Mouse (Mus musculus): Measurements from ENCODE around the gene Mtch2. TPM values are rescaled to one million over a fixed set of nuclear protein-coding genes. Genes with fewer than 3 reads are reported as not detected.

Gene Mtch2
- total and polyA plus RNA-seq, 2 experiments, result 103 to 186 TPM

- no peak overlapping the region for H3K9ac ChIP-seq (ENCODE audit: low read depth, low read length)
- TF ChIP-seq CTCF (IDR thresholded peaks at IDR 0.05; ENCODE audit: low read depth, low read length) (no peak), POLR2A (IDR thresholded peaks at IDR 0.05; ENCODE audit: extremely low read depth, insufficient read depth, low read length) (no peak)
- peaks cover 68% of the 10 kb centered on the region for H3K36me3 ChIP-seq (ENCODE audit: control insufficient read depth, insufficient read depth, low read length)
- no peaks in the 10 kb centered on the region for H3K79me2 ChIP-seq (ENCODE audit: control insufficient read depth, insufficient read depth, low read length)
- no peaks in the 10 kb centered on the region for H3K4me1 ChIP-seq (ENCODE audit: control insufficient read depth, insufficient read depth, low read length)
- no peak overlapping the region for H3K4me3 ChIP-seq (ENCODE audit: insufficient read depth, low read depth, low read length)
- DNase-seq (ENCODE audit: extremely low read depth, low read depth, low spot score), result no peak
- no peaks in the 10 kb centered on the region for H3K27me3 ChIP-seq (ENCODE audit: control insufficient read depth, insufficient read depth, low read length)
- no peak overlapping the region for H3K27ac ChIP-seq (replicated peaks; ENCODE audit: insufficient read depth, low read depth, low read length)
Measured at GRCm38 (mm10) chr2:90864184-90864583, 17.2 kb downstream of the Mtch2 start.

- Histone ChIP-seq H3K36me3 (ENCODE audit: control insufficient read depth, insufficient read depth, low read length) (peaks cover 46% of the 10 kb centered on the region), H3K4me3 (ENCODE audit: insufficient read depth, low read depth, low read length) (no peak overlapping the region), H3K79me2 (ENCODE audit: control insufficient read depth, insufficient read depth, low read length) (no peaks in the 10 kb centered on the region), H3K27ac (replicated peaks; ENCODE audit: insufficient read depth, low read depth, low read length) (no peak overlapping the region), H3K27me3 (ENCODE audit: control insufficient read depth, insufficient read depth, low read length) (no peaks in the 10 kb centered on the region), H3K9ac (ENCODE audit: low read depth, low read length) (no peak overlapping the region), H3K4me1 (ENCODE audit: control insufficient read depth, insufficient read depth, low read length) (no peaks in the 10 kb centered on the region)
- peak; percentile 48 for DNase-seq (ENCODE audit: extremely low read depth, low read depth, low spot score)
- WGBS, result 16% methylated on average over 3 of the region's 3 CpGs
- TF ChIP-seq CTCF (IDR thresholded peaks at IDR 0.05; ENCODE audit: low read depth, low read length), result peak; percentile 95
- TF ChIP-seq POLR2A (IDR thresholded peaks at IDR 0.05; ENCODE audit: extremely low read depth, insufficient read depth, low read length), result no peak
Measured at GRCm38 (mm10) chr2:90866524-90866923, 19.6 kb downstream of the Mtch2 start.

- Histone ChIP-seq H3K79me2 (ENCODE audit: control insufficient read depth, insufficient read depth, low read length) (no peaks in the 10 kb centered on the region), H3K4me1 (ENCODE audit: control insufficient read depth, insufficient read depth, low read length) (no peaks in the 10 kb centered on the region), H3K36me3 (ENCODE audit: control insufficient read depth, insufficient read depth, low read length) (peaks cover 20% of the 10 kb centered on the region), H3K9ac (ENCODE audit: low read depth, low read length) (no peak overlapping the region), H3K4me3 (ENCODE audit: insufficient read depth, low read depth, low read length) (no peak overlapping the region), H3K27ac (replicated peaks; ENCODE audit: insufficient read depth, low read depth, low read length) (no peak overlapping the region), H3K27me3 (ENCODE audit: control insufficient read depth, insufficient read depth, low read length) (no peaks in the 10 kb centered on the region)
- no peak for DNase-seq (ENCODE audit: extremely low read depth, low read depth, low spot score)
- WGBS, result 44% methylated on average over 4 of the region's 4 CpGs
- TF ChIP-seq CTCF (IDR thresholded peaks at IDR 0.05; ENCODE audit: low read depth, low read length) (no peak), POLR2A (IDR thresholded peaks at IDR 0.05; ENCODE audit: extremely low read depth, insufficient read depth, low read length) (no peak)
Measured at GRCm38 (mm10) chr2:90870136-90870601, 23.2 kb downstream of the Mtch2 start.

GRCm38 (mm10) chr2:90871180-90871961, 24.4 kb downstream of the Mtch2 start:
- TF ChIP-seq CTCF (IDR thresholded peaks at IDR 0.05; ENCODE audit: low read depth, low read length) (no peak), POLR2A (IDR thresholded peaks at IDR 0.05; ENCODE audit: extremely low read depth, insufficient read depth, low read length) (no peak)
- Histone ChIP-seq H3K36me3 (ENCODE audit: control insufficient read depth, insufficient read depth, low read length) (peaks cover 12% of the 10 kb centered on the region), H3K4me3 (ENCODE audit: insufficient read depth, low read depth, low read length) (no peak overlapping the region), H3K9ac (ENCODE audit: low read depth, low read length) (no peak overlapping the region), H3K79me2 (ENCODE audit: control insufficient read depth, insufficient read depth, low read length) (no peaks in the 10 kb centered on the region), H3K27me3 (ENCODE audit: control insufficient read depth, insufficient read depth, low read length) (no peaks in the 10 kb centered on the region), H3K4me1 (ENCODE audit: control insufficient read depth, insufficient read depth, low read length) (no peaks in the 10 kb centered on the region), H3K27ac (replicated peaks; ENCODE audit: insufficient read depth, low read depth, low read length) (no peak overlapping the region)
- WGBS, result 75% methylated on average over 8 of the region's 8 CpGs
- no peak for DNase-seq (ENCODE audit: extremely low read depth, low read depth, low spot score)

- no peaks in the 10 kb centered on the region for H3K4me1 ChIP-seq (ENCODE audit: control insufficient read depth, insufficient read depth, low read length)
- no peak for TF ChIP-seq CTCF (IDR thresholded peaks at IDR 0.05; ENCODE audit: low read depth, low read length)
- no peak for TF ChIP-seq POLR2A (IDR thresholded peaks at IDR 0.05; ENCODE audit: extremely low read depth, insufficient read depth, low read length)
- no peaks in the 10 kb centered on the region for H3K27me3 ChIP-seq (ENCODE audit: control insufficient read depth, insufficient read depth, low read length)
- peak; percentile 54 for DNase-seq (ENCODE audit: extremely low read depth, low read depth, low spot score)
- H3K9ac ChIP-seq (ENCODE audit: low read depth, low read length), result no peak overlapping the region
- no peak overlapping the region for H3K4me3 ChIP-seq (ENCODE audit: insufficient read depth, low read depth, low read length)
- no peaks in the 10 kb centered on the region for H3K79me2 ChIP-seq (ENCODE audit: control insufficient read depth, insufficient read depth, low read length)
- 88% methylated on average over 1 of the region's 1 CpGs for WGBS
- H3K36me3 ChIP-seq (ENCODE audit: control insufficient read depth, insufficient read depth, low read length), result no peaks in the 10 kb centered on the region
- H3K27ac ChIP-seq (replicated peaks; ENCODE audit: insufficient read depth, low read depth, low read length), result no peak overlapping the region
Measured at GRCm38 (mm10) chr2:90874025-90874424, 27.1 kb downstream of the Mtch2 start.

GRCm38 (mm10) chr2:90875239-90875638, 28.3 kb downstream of the Mtch2 start:
- Histone ChIP-seq H3K9ac (ENCODE audit: low read depth, low read length) (no peak overlapping the region), H3K27ac (replicated peaks; ENCODE audit: insufficient read depth, low read depth, low read length) (no peak overlapping the region), H3K79me2 (ENCODE audit: control insufficient read depth, insufficient read depth, low read length) (no peaks in the 10 kb centered on the region), H3K27me3 (ENCODE audit: control insufficient read depth, insufficient read depth, low read length) (no peaks in the 10 kb centered on the region), H3K4me3 (ENCODE audit: insufficient read depth, low read depth, low read length) (no peak overlapping the region), H3K36me3 (ENCODE audit: control insufficient read depth, insufficient read depth, low read length) (no peaks in the 10 kb centered on the region), H3K4me1 (ENCODE audit: control insufficient read depth, insufficient read depth, low read length) (no peaks in the 10 kb centered on the region)
- TF ChIP-seq CTCF (IDR thresholded peaks at IDR 0.05; ENCODE audit: low read depth, low read length) (no peak), POLR2A (IDR thresholded peaks at IDR 0.05; ENCODE audit: extremely low read depth, insufficient read depth, low read length) (no peak)
- no peak for DNase-seq (ENCODE audit: extremely low read depth, low read depth, low spot score)
- WGBS, result 79% methylated on average over 2 of the region's 2 CpGs
